Mouse (Mus musculus) fat pad, adult 2 months (tissue): ENCODE measurements around the gene Arf1.

ENCODE experiments used
- DNase-seq: peaks from one replicate; pipeline ENCODE4 v3.0.0-alpha.2; 2011; ENCODE audit warnings: low read depth, low spot score; ENCODE audit errors: extremely low read depth

The Arf1 gene

DNA sequence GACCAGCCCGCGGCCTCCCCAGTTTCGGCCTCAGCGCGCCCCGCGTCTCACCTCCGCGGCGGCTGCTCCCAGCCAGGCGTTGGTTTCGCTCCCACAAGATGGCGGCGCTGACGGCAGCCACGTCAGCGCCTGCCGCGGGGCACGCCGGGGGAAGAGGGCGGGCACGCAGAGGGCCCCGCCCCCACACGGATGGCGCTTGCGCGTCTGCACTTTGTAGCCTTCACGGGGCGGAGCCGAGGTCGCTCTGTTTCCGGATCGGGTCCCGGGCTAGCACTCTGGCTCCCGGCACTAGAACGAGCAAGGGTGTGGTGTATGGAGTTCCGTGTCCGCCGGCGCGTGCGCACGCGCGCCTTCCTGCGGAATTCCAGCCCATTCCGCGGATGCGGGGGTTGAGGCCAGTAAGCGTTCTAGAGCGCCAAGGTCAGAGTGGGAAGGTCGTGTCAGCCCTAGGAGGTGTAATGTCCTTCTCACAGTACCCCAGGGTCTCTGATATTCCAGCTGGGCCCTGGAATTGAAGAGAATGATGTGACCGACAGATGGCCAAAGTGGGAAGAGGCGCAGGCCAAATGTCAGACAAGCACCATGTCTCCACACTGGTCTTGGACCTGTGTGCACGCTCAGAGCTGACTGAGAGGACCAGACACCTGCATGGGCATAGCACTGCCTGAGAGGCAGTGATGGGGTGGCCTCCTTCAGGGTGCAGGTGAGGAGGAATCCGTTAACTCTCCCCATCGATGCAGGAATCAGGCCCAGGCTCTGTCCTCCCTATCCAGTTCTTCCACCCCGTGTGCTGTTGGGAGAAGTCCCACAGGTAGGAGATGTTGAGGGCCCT lies at the start of gene Arf1:
TSS of gene Arf1 (minus strand) at position 149 of the 832 bp plus-strand sequence.
- DNase-seq, result no peak

DNA sequence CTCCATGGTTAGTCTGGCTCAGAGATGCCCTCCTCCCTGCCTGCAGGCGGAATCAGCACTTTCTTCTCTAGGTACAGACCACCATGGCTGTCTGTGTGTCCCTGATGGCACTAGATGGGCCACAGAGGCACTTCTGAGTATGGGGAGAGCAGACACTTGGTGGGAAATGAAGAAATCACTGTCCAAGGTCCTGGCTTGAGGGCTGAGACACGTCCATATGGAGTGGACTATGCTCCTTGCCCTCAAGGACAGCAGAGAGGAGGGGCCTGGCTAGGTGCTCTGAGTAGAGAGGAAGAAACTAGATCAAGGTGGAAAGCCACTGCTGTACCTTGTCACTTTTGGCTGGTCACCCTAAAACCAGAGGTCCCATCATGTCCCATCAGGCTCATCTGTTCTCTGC lies 48.8 kb upstream of the Arf1 start:
- DNase-seq, result no peak

DNA sequence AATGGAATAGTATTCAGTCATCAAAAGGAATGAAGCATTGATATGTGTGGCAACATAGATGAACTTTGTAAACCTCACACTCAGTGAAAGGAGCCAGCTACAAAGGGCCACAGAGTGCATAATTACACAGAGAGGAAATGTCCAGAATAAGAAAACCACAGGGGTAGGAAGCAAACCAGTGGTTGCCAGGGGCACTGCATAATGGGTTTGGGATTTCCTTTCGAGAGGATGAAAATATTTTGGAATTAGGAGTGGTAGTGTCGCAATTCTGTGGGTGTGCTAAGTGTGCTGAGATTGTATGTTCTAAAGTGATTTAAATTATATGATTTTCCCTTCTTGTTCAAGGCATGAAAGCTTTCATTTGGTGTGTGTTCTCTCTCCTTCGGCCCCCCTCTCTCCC lies 46.1 kb upstream of the Arf1 start:
- DNase-seq, result no peak

DNA sequence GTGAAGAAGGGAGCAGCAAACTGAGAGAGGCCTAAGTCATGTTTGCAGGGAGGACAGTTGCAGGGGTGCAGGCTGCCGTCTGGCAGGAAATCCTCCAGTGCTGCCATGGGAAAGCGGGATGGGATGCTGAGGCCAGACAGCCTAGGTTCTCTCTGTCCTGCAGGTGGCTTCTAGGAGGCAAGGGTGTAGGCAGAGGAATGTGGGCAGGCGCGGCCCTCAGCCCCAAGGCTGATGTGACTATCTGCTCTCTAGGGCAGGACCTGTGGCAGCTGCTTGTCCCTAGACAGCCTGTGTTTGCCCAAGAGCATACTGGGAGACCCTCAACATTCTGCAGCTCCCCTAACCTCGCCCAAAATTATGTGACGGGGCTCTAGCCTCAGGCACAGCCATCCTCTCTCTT lies 38.7 kb upstream of the Arf1 start:
- DNase-seq, result no peak

DNA sequence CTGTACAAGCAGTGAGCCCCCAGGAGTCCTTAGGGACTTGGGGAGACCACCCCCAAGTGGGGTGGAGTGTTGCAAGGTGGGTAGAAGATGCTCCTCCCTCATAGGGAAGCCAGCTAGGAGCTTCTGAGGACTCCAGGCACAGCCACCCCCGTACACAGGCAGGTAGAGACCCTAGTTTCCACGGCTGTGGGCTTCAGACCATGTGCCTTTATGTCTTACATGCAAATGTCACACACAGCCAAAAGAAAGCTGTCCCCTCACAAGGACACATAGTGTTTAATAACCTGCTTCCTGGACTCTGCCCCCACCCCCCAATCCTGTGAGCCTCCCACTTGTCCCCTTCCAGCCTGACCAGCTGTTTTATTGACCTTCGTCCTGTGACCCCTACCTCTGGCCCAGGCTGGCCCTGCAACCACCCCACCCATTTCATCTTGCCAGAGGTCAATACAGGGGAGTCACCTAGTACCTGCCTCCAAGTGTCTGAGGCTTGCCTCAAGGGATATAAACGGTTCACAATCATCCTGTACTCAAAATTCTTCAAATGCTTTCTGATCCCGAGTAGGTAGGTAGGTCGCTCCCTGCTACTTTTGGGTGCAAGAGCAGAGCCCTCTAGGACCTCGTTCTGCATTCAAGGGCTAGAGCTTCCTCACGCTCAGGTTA lies 37.2 kb upstream of the Arf1 start:
- DNase-seq, result no peak

DNA sequence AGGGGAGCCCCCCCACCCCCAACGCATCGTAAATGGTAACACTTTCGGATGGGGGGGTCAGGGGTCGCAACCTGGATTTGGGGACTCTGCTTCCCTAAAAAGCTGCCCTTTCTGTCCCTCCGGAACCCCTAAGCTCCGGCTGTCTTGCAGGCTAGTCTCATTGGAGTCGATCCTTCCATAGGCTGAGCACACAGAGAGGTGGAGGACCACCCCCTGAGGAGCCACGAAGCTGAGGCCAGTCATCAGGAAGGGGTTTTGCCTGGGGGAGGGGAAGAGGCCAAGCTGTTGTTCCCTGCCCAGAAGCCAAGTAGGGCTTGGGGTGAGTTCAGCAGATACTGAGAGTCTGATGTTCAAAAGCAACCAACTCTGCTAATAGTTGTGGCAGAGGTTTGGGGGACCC lies 36.5 kb upstream of the Arf1 start:
- DNase-seq, result no peak

DNA sequence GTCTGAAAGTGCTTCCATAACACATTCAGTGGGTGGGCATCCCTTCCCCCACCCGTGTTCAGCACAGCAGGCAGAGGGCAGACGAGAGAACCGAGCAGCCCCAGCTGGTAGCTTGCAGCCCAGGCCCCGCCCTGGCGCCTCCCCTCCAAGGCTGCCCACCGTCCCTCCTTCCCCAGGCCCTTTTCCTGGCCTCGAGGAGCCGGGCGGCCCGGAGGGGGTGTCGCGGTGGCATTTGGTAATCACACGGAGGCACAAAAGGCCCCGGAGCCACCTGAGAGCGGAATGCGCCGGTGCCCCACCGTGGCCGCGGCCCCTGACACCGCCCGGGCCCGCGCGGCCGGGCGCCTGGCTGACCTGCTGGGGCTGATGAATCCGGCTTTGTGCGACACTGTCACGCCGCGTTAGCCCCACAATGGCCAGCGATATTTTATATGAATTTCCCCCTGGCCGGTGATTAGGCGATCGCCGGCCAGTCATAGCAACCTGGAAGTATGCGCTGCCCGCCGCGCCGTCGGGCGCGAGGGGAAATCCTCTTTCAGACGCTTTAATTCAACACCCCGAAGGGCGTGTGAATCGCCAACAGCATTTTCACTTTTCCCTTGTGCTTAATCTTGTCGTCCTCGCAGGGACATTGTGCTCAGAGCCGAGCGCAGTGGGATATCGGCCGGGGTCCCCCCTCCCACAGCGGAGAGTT lies 35.9 kb upstream of the Arf1 start:
- DNase-seq, result no peak

DNA sequence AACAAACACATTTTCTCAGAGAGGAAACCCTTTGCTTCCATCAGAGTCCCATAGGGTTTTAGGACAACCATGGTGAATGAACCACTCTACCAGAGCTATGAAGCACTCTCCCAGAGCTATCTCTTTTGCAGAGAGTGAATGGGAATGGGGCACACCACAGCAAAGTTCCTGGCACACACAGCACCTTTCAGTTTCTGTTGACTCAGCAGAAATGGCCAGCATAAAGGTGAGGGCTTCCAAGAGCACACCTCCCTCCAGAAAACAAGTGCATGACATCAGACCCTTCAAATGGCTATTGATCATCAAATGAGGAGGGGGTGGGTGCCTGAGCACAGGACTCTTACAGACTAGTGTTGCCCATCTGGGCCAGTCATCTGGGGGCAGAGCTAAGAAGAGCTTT lies 34.2 kb upstream of the Arf1 start:
- DNase-seq, result no peak

DNA sequence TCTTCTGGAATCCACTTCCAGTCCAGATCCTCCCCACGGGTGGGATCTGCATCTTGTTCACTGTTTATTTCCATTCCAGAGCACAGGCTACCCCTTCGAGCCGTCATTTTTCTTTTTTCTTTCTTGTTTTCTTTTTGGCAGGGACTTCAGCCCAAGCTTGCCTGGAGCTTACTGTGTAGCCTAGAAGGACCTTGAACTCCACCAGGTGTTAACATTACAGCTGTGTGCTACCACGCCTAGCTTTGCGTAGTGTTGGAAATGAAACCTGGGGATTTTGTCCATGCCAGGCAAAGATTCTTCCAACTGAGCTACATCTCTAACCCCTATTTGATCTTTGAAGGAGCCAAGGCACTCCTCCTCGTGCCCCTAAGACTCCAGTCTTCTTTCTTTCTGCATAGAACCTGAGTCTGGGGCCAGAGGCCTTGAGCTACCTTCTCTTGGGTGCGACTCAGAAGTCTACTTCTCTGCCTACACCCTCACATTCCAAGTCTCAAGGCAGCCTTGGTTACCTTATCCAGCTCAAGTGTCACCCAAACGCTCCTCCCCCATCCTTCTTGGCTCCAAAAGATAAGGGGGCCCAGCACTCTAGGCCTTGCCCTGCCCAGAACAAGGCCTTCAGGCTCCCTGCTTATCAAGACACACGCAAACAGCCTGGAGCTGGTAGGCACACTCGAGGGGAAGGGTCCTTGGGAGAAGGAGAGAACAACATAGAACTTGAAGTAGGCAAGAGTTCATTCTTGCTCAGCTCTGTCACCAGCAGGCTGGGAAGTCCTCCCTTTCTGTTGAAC lies 32.8 kb upstream of the Arf1 start:
- DNase-seq, result no peak

DNA sequence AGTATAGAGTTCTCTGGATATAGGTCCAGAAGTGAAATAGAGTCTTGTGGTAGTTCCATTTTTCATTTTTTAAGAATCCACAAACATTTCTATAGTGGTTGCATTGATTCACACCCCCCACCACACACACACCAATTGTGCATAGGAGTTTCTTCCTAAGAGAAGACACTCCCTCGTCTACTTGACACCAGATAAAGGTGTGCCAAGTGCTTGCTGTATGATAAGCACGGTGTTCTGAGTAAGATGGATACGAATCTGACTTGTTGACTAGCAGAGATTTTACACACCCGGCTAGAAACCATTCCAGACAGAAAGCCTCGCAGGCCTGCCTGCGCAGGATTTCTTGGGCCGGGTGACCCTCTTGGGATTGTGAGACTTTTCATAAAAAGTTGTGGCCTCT lies 31.6 kb upstream of the Arf1 start:
- DNase-seq, result no peak

DNA sequence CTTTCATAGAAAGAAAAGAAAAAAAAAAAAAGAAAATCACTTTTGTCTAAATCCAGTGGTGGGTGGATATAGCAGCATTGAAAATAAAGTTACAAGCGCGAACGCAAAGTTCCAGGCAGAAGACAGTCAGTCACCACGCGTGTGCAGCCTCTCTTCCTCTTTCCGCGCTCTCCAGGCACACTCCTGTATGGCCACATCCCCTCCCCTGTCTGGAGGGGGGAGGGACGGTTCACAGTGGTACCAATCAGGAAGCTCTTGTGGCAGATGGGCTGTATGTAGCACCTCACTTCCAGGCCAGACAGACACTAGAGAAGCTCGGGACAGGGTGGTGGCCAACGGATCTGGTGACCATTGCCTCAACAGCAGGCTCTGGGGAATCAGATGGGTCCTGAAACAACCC lies 20.0 kb upstream of the Arf1 start:
- DNase-seq, result no peak

DNA sequence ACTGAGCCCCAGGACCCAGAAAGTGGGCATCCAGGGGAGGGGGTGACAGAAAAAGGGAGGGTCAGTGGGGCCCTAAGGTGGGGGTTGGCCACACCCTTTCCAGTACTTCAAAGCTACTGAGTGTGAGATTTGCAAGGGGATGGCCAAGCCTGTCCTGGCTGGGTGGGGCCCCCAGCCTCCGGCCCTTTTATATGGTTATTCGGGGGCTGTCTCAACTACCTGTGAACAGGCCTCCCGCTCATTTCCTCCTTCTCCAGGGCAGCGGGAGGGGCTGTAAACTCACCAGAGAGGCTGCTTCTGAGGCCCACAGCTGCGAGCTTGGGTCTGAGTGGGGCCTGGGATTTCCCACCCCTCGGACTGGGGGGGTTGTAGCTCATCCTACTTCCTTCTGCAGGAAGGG lies 15.8 kb upstream of the Arf1 start:
- no peak for DNase-seq

DNA sequence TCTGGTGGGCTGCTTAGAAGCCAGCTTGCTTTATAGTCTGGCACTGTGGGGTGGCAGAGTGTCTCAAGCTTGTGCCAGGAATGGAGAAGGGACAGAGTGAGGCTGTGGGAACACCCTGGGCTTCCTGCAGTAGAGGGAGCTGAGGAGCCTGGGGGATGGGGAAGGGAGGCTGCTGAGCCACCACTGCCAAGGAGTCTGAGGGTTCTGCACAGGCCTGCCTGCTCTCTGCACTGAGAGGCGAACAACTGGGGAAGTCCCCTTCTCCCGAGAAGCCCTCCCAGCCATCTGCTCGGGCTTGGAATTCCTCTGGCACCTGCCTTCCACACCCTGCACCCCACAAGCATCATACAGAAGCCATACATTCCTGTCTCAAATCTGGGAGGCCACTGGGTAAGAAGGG lies 13.8 kb upstream of the Arf1 start:
- DNase-seq, result no peak

DNA sequence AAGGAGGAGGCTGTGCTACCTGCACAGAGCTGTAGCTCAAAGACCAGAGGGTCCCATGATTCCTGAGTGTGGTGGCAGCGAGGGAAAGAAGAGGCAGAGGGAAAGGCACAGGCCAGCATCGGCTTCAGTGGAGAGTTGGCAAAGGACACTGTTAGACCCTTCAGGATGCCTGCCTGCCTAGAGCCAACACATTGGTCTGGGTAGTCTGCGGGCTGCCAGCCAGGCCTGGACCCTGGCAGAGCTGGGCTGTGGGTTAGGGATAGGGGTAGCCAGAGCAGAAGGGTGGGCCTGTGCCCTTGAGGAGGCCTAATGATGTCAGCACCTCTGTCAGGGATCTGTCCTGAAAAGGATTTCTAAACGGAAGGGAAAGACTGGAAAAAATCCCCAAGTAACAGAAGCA lies 11.7 kb upstream of the Arf1 start:
- no peak for DNase-seq

DNA sequence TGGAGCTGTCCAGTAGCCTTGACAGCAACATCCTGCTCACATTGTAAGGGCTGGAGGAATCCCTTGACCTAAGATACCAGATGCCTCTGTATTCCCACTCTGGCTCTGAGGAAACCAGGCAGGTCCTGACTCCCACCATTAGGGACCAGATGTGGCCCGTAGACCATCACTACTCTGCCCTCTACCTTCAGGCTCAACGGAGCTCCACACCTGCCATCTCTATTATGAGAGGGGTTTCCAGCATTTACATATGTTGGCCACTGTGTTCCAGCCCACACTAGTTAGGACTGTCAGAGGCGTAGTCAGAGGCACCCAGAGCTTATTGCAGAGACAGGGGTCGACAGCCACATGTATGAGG lies 11.3 kb upstream of the Arf1 start:
- no peak for DNase-seq

DNA sequence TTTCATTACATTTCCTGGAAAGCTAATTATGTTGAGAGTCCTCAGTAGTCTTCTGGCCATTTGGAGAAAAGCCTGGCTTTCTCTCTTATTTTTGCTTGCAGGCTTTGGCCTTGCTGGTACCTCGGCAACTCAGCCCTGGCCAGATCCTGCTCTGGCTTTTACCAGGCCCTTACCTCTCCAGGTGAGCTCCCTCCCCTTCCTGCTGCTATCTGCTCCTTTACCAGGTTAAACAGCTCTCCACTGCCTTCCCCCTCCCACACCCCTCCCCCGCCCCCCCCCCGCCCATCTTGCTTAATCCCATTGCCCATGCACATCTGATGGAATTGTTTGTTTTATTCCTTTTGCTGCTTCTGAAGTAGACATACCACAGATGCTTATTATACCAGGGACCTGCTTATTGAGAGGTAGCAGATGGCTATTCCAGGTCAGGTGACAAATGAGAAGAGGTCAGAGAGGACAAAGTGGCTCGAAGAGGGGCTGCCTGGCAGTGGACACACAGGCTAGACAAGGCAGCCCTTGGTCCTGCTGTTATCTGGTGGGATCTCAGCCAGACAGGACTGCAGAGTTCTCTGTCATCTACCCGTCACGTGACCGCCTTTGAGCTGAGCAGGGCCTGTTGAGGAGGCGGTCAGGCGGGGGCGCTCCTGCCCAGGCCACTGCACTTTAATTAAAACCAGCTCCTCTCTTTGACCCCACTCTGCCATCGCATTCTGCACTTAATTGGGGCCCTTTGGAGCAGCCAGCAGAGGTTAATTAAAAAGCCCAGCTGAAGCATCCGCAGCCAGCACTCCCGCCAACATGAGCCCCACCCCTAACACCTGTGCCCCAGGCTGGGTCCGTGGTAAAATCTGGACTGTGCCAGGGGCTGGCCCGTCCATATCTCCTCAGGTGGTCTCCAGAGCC lies 10.7 kb upstream of the Arf1 start:
- no peak for DNase-seq

DNA sequence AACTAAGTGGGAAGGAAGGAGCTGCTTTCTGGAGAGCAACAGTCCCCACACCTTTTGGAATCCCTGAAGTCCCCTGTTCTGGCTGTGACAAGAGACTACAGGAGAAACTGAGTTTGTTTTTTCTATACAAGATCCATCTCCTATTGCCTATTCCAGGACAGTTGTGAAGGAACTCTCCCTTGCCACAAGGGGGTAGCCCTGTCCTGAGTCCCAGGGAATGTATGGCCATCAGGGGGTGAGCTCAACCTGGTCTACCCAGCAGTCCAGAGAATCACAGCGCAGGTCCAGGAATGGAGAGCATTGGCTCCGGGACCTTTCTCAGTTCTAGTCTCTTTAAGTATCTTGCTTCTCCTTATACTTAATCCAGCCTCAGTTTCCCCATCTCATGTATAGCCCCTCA lies 4.7 kb upstream of the Arf1 start:
- DNase-seq, result no peak

DNA sequence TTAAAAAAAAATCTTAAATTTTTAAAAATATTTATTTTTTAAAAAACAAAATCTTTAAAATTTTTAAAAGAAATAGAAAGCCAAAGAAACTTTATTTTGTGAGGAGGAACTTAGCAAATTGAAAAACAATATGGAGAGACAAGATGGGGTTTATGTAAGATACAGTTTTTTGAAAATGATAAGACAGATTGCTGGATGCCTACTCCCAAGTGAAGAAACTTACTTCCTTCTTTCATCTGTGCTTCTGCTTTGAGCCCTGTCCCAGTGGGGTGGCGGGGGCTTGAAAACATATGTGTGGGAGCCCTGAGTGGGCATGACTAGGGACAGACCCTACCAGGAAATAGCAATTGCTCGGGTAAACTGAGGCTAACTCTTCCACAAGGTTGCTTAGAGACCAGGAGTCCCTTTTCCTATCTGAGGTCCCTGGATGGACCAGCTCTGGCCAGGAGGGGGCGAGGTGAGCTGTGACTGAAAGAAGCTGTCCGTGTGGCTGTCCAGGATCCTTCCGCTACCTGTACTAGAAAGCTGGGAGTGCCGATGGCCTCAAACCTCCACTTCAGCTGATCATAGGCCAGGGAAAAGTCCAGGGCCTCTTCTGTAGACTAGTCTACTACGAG lies 2.2 kb upstream of the Arf1 start:
- DNase-seq, result no peak

DNA sequence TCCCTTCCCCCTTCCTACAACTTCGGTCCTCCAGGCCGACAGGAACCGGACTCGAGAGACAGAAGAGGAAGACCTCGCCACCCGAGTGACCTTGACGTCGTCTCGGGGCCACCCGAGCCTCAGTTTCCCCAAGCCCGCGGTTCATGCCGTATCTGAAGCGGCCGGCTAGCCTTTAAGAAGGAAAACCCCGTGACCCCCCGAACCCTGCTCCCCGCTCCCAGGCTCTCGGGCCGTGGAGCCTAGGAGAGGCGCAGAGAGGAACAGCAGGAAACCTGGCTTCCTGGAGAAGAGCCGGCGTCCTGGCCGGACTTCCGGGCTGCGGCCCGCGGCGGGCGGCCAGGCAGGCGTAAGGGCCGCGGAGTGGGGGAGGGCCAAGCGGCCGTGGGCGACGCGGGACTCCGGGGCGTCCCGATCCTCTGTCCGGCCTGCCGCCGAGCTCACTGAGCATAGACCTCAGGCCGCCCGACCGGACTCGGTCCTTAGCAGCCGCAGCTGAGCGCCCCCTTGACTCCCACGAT lies 407 bp downstream of the Arf1 start:
- DNase-seq, result no peak
